Mouse (Mus musculus) forebrain, embryonic 16.5 days (tissue): ENCODE measurements at regions not wholly inside any gene's neighbourhood (a gene's known extent, or its start where the extent isn't known, plus 50 kb on each side); places are given as distances from the start of the nearest gene placed in this dataset.

Experiments
- ATAC-seq: fragments of 200-750 bp; cut with Nextera tagmentation; 2 replicates; pipeline ENCODE4 v1.8.0; 2017; ENCODE audit warnings: mild to moderate bottlenecking, moderate library complexity
- H3K27ac ChIP-seq: fragments of 300-500 bp; sonication (generic); 2 replicates; pipeline ENCODE4 v1.5.1; 2014; ENCODE audit warnings: low read length, control low read depth
- H3K27me3 ChIP-seq: fragments of 300-500 bp; sonication (generic); replicated peaks from 2 replicates; pipeline ENCODE4 v1.6.1; 2014; ENCODE audit warnings: low read length; ENCODE audit not compliant: control insufficient read depth, insufficient read depth
- H3K36me3 ChIP-seq: fragments of 300-500 bp; sonication (generic); 2 replicates; pipeline ENCODE4 v1.6.1; 2014; ENCODE audit not compliant: control insufficient read depth, insufficient read depth
- H3K4me1 ChIP-seq: fragments of 300-500 bp; sonication (generic); replicated peaks from 2 replicates; pipeline ENCODE4 v1.6.1; 2014; ENCODE audit warnings: low read length; ENCODE audit not compliant: control insufficient read depth, insufficient read depth
- H3K4me2 ChIP-seq: fragments of 300-500 bp; sonication (generic); 2 replicates; pipeline ENCODE4 v1.6.1; 2014; ENCODE audit warnings: mild to moderate bottlenecking, low read length, control low read depth
- H3K4me3 ChIP-seq: fragments of 300-500 bp; sonication (generic); replicated peaks from 2 replicates; pipeline ENCODE4 v1.5.1; 2014; ENCODE audit warnings: mild to moderate bottlenecking, low read length, control low read depth
- H3K9ac ChIP-seq: fragments of 300-500 bp; sonication (generic); replicated peaks from 2 replicates; pipeline ENCODE4 v1.6.1; 2014; ENCODE audit warnings: low read depth, low read length, control low read depth
- H3K9me3 ChIP-seq: fragments of 300-500 bp; sonication (generic); 2 replicates; pipeline ENCODE4 v1.6.1; 2016; ENCODE audit warnings: low read length; ENCODE audit not compliant: control insufficient read depth
- WGBS: fragments of 180-500 bp; shearing (Covaris S2); extraction: QIAGEN DNeasy Blood & Tissue Kit; methylation state at CpG from one replicate; pipeline ENCODE4 v1.1.7; 2014; 5-methylcytosine and 5-hydroxymethylcytosine counted together

DNA sequence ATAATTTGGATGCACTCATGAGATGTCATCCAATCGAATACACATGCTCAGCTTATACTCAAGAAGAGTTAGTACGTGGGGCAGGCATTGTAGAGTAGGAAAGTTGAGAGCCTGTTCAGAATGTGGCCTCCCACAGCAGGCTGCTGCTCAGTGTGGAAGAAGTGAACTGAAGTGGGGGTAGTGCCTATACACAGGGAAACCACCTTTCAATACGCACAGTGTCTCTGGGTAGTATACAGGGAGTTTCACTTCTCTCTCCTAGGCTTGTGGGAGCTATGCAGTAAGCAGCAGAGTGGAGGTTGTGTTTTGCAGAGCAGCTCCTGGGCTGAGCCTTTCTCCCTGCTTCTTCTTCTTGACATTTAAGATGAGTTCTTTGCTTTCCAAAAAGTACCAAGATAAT lies 182.5 kb upstream of the Marcks start:
- no peak for ATAC-seq
- Histone ChIP-seq H3K4me3 (no peak overlapping the region), H3K27ac (no peak overlapping the region), H3K9ac (no peak overlapping the region), H3K27me3 (no peaks in the 10 kb centered on the region), H3K4me2 (no peak overlapping the region), H3K4me1 (no peaks in the 10 kb centered on the region), H3K9me3 (no peaks in the 10 kb centered on the region), H3K36me3 (no peaks in the 10 kb centered on the region)
- 80% methylated on average over 3 of the region's 3 CpGs for WGBS

DNA sequence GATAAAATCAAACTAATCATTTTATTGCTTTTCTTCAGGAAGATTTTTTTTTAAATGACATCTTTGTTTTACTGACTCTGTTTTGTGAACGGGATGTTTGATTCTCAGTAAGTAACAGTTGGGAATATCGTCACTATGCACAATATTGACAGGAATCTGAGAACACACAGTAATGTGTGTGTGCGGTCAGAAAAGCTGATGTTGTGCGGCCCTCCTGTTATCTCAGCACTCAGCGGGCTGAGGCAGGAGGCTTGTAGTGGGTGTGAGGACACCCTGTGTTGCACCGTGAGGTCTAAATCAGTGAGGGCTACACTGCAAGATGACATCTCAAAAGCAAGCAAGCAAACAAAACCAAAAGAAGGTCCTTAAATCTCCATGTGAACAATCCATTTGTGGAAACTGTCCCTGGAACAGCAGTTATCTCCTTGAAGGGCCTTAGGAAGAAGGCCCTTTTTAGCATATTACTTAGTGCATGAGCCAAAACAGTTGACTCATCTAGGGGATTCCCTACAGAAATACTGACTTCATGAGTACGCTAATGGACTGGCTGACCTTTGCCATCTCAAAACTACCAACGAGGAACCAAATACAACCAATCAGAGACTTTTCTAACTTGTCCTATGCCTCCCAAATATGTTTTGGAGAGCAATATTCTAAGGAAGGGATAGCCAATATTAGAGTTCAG lies 181.2 kb upstream of the Marcks start:
- no peak for ATAC-seq
- no peaks in the 10 kb centered on the region for H3K27me3 ChIP-seq
- no peak overlapping the region for H3K4me3 ChIP-seq

DNA sequence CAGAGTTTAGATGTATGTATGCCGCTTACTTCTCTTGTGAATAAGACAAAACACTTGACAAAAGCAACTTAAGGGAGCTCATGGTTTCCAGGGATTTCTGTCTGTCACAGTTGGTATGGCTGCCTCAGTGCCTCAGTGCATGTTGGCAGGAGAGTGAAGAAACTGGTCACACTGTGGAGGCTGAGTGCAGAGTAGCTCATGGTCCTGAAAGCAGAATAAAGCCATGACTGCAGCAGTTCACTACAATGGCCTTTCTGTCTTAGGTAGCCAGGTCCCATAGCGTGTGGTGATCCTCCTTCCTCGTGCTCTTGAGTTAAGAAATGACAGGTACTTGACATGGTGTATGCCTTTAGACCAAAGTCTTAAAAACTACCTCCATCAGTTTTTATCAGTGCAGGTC lies 178.0 kb upstream of the Marcks start:
- Histone ChIP-seq H3K36me3 (no peaks in the 10 kb centered on the region), H3K4me2 (no peak overlapping the region), H3K9ac (no peak overlapping the region), H3K9me3 (no peaks in the 10 kb centered on the region), H3K27ac (no peak overlapping the region), H3K4me3 (no peak overlapping the region), H3K4me1 (peaks cover 6% of the 10 kb centered on the region; the same call in 1 of the 2 replicates), H3K27me3 (no peaks in the 10 kb centered on the region)
- 88% methylated on average over 3 of the region's 3 CpGs for WGBS
- ATAC-seq, result no peak

More for the DNA sequence above, 181.2 kb upstream of the Marcks start:
- Histone ChIP-seq H3K27ac (no peak overlapping the region), H3K36me3 (no peaks in the 10 kb centered on the region), H3K4me2 (no peak overlapping the region), H3K4me1 (peaks cover 3% of the 10 kb centered on the region; the same call in 1 of the 2 replicates), H3K9ac (no peak overlapping the region), H3K9me3 (no peaks in the 10 kb centered on the region)
- WGBS, result 94% methylated on average over 8 of the region's 8 CpGs

DNA sequence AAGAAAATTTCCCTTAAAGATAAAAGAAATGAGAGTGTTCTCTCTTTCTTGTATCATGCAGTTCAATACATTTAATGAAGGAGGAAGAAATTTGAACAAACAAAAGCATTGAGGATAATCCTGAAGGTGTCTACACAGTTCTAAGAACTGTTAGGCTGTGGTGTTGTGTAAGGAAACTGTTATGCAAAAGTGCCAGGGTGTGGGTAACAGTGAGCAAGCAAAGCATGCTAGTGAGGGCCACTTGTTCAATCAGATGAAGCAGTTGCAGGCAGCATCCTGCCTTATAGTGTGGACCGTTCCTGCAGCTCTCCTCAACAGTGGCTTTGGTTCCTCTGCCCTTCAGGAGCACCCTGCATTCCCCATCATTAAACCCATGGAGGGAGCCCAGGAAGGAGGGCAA lies 177.1 kb upstream of the Marcks start:
- ATAC-seq, result no peak
- H3K27me3 ChIP-seq, result no peaks in the 10 kb centered on the region
- H3K4me3 ChIP-seq, result no peak overlapping the region
- peaks cover 6% of the 10 kb centered on the region; the same call in 1 of the 2 replicates for H3K4me1 ChIP-seq
- 95% methylated on average over 1 of the region's 1 CpGs for WGBS
- H3K36me3 ChIP-seq, result no peaks in the 10 kb centered on the region
- H3K9ac ChIP-seq, result no peak overlapping the region
- H3K9me3 ChIP-seq, result no peaks in the 10 kb centered on the region
- no peak overlapping the region for H3K4me2 ChIP-seq
- no peak overlapping the region for H3K27ac ChIP-seq

DNA sequence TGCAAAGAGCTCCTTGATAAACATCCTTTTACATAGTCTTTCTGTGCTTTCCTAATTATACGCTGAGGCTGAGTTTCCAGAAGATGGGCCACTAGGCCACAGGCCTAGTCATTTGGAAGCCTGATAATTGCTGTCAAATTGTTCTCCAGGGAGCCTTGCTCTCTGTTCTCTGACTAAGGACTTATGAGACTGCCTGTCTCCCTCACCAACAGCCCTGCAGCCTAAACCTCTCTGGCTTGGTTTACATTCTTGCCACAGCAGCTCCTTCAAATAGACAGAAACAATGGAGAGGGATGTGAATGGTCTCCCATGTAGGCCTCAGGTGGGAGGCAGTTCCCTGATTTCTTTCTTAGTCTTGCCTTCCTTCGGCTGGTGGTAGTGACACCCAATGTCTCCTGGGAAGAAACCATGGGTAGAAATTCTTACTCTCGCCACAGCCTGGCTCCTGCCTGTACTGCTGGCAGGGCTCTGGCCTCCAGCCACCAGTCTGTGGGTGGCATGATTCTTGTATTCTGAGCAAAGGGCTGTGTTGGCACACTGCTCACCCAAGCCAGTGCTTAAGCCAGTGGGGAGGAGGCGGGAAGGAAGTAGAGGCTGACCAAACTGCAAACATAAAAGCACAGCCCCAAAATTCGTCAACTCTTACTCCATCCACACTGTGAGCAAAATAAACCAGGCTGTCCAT lies 176.2 kb upstream of the Marcks start:
- H3K4me3 ChIP-seq, result no peak overlapping the region
- no peaks in the 10 kb centered on the region for H3K9me3 ChIP-seq
- H3K4me2 ChIP-seq, result no peak overlapping the region
- no peak overlapping the region for H3K9ac ChIP-seq
- peak; percentile 98 for ATAC-seq
- H3K27ac ChIP-seq, result no peak overlapping the region
- H3K36me3 ChIP-seq, result no peaks in the 10 kb centered on the region
- no peaks in the 10 kb centered on the region for H3K27me3 ChIP-seq
- H3K4me1 ChIP-seq, result peaks cover 6% of the 10 kb centered on the region; the same call in 1 of the 2 replicates
- 31% methylated on average over 5 of the region's 5 CpGs for WGBS

DNA sequence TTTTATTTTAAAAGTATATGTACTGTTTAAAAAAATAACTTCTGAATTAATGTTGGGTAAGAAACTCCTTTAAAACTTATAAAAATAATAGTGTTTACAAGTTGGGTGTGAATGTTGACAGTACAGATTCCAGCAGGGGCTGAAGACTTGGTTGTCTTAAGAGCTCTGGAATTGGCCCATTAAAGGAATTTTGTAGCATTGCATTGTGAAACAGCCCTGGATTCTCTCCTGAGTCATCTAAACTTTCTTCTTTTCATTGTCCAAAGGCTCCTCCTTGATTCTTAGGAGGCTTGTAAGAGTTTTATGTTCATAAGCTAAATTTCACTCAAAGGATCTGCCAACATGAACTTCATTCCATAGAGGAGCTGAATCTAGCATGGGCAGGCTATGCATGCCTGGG lies 174.7 kb upstream of the Marcks start:
- H3K27me3 ChIP-seq, result no peaks in the 10 kb centered on the region
- no peak overlapping the region for H3K27ac ChIP-seq
- no peaks in the 10 kb centered on the region for H3K9me3 ChIP-seq
- peaks cover 6% of the 10 kb centered on the region; the same call in 1 of the 2 replicates for H3K4me1 ChIP-seq
- H3K4me3 ChIP-seq, result no peak overlapping the region
- H3K9ac ChIP-seq, result no peak overlapping the region
- H3K4me2 ChIP-seq, result no peak overlapping the region
- no peak for ATAC-seq
- H3K36me3 ChIP-seq, result no peaks in the 10 kb centered on the region

DNA sequence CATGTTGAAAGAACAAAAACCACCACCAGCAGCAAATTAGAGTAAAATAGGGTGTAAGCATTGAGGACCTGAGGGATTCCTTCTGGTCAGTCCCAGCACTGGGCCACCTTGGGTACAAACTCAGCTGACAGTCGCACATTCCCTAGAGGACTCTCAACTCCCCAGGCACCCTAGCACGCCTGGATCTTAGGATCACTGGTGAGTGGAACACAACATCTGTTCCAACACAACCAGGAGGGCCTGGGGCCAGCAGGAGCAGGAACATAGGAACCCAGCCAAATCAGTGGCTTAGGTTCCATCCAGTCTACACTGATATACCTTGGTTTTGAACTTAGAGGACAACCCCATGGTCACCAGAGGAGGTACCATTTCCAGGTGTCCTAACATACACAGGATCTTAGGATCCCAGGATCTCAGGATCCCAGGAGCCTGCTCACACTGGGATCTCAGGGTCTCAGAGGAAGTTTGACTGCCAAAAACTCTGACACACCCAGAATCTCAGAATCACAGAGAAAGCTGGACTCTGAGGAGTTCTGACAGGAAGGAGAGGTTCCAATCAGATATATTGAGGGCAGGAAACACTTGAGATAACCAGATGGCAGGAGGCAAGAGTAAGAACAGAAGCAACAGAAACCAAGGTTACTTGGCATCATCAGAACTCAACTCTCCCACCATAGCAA lies 171.7 kb upstream of the Marcks start:
- no peak overlapping the region for H3K27ac ChIP-seq
- H3K36me3 ChIP-seq, result no peaks in the 10 kb centered on the region
- H3K9me3 ChIP-seq, result no peaks in the 10 kb centered on the region
- 89% methylated on average over 2 of the region's 2 CpGs for WGBS
- no peaks in the 10 kb centered on the region for H3K27me3 ChIP-seq
- no peak overlapping the region for H3K9ac ChIP-seq
- H3K4me2 ChIP-seq, result no peak overlapping the region
- ATAC-seq, result no peak
- no peak overlapping the region for H3K4me3 ChIP-seq
- H3K4me1 ChIP-seq, result peaks cover 6% of the 10 kb centered on the region; the same call in 1 of the 2 replicates

DNA sequence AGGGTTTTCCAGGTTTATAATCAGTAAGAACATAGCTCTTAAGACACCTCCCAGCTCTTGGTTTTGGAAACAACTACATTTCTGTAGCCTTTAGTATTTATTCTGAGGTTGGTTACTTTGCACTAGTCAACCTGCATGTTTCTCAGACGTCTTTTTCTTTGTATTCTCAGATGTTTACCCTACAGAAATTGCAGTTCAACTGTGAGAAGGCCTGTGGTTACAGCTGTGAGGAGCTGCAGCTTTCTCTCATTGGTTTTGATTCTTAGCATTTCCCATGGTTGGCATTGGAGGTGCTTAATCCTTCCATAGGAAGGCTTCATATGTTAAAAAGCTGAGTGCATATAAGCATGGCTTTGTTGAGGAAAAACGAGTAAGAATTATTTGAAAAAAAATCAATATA lies 165.9 kb upstream of the Marcks start:
- Histone ChIP-seq H3K9ac (no peak overlapping the region), H3K4me3 (no peak overlapping the region), H3K4me2 (no peak overlapping the region), H3K4me1 (0 out of 2 replicates have a peak, but pooled peaks cover 2% of the 10 kb centered on the region), H3K27ac (no peak overlapping the region), H3K36me3 (no peaks in the 10 kb centered on the region), H3K27me3 (no peaks in the 10 kb centered on the region), H3K9me3 (no peaks in the 10 kb centered on the region)
- WGBS, result 40% methylated on average over 2 of the region's 2 CpGs
- ATAC-seq, result no peak

DNA sequence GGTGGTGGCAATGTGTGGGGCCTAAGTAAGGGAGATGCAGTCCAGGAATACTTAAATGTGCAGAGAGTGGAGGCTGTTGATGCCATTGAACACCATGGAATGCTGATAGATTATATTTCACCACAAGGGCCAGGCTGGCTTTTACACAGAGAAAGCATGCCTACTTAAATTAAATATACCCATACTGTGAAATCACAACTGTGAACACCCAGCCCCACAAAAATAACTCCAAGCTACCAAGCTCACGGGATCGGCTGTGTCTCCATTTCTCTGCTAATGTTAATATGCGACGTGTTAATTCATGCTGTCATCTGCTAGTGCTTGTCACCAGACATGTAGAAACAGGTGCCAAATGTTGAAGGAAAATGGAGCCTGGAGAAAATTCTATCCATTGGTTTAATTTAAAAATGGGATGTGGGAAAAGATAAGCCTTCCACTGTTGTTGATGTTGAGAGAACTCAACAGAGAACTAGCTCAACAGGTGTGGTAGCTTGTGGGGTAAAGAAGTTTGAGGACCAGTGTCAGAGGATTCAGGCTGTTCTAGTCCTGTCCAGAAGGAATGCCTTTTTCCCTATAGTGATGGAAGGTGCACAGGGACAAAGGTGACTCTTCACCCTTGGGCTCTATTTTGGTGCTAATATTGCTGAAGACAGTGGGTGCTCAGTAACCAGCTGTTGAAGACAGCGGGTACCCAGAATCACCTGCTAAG lies 161.6 kb upstream of the Marcks start:
- no peak overlapping the region for H3K4me3 ChIP-seq
- H3K4me1 ChIP-seq, result 0 out of 2 replicates have a peak, but pooled peaks cover 2% of the 10 kb centered on the region
- H3K27me3 ChIP-seq, result no peaks in the 10 kb centered on the region
- H3K27ac ChIP-seq, result no peak overlapping the region
- no peaks in the 10 kb centered on the region for H3K9me3 ChIP-seq
- no peaks in the 10 kb centered on the region for H3K36me3 ChIP-seq
- H3K9ac ChIP-seq, result no peak overlapping the region
- peak; percentile 83 for ATAC-seq
- H3K4me2 ChIP-seq, result no peak overlapping the region
- WGBS, result 71% methylated on average over 5 of the region's 5 CpGs
